8 mouse cellular contexts compared by ENCODE assay signal in genomic region chr13:102644789-102645551, GRCm38 (mm10). TPM values are rescaled to one million over a fixed set of nuclear protein-coding genes. Genes with fewer than 3 reads are reported as not detected.
DNase-seq lines count a peak whose midpoint lies in the region; ATAC-seq and TF ChIP-seq lines count a peak whose summit lies in the region.

No protein-coding gene starts in this region.

- peaks cover 0 to 17% of the 10 kb centered on the region in 2 experiments; a peak in 2 of 4 replicates for H3K4me1 ChIP-seq in CH12.LX (ENCODE audit: control insufficient read depth in 1 of 2, insufficient read depth in 2 of 2)
- no peaks in the 10 kb centered on the region; the same call in 1 of the 2 replicates for H3K4me1 ChIP-seq in forebrain, embryonic 12.5 days
- H3K4me1 ChIP-seq in heart, postnatal 0 days (ENCODE audit: control insufficient read depth, insufficient read depth) = peaks cover 10% of the 10 kb centered on the region
- peaks cover 7% of the 10 kb centered on the region for H3K4me1 ChIP-seq in liver, adult 2 months (ENCODE audit: control insufficient read depth, insufficient read depth, low read length)
- H3K4me1 ChIP-seq in stomach, embryonic 16.5 days (ENCODE audit: control insufficient read depth, insufficient read depth, low read length) = peaks cover 15% of the 10 kb centered on the region

- dilution Hi-C loops in CH12.LX (cut with MboI; ENCODE audit: extremely low pct_ligation_motif_present, extremely low pct_unique_long_range_greater_than_20kb, low sequenced_read_pairs) = no loop called here

- TF ChIP-seq EP300 in CH12.LX (IDR thresholded peaks at IDR 0.05; ENCODE audit: low read length) = no peak
- no peak for TF ChIP-seq EP300 in heart, postnatal 0 days (IDR thresholded peaks at IDR 0.05; ENCODE audit: low read depth)

- H3K27me3 ChIP-seq in CH12.LX (replicated peaks) (no peaks in the 10 kb centered on the region), myocyte (ENCODE audit: control insufficient read depth, insufficient read depth, insufficient read length) (no peaks in the 10 kb centered on the region)
- 0 out of 2 replicates have a peak, but pooled peaks cover 3% of the 10 kb centered on the region for H3K27me3 ChIP-seq in forebrain, embryonic 12.5 days
- no peaks in the 10 kb centered on the region for H3K27me3 ChIP-seq in heart, postnatal 0 days (ENCODE audit: control insufficient read depth, insufficient read depth, low read length)
- H3K27me3 ChIP-seq in liver, adult 2 months (ENCODE audit: control insufficient read depth, insufficient read depth, low read length) = no peaks in the 10 kb centered on the region
- no peaks in the 10 kb centered on the region for H3K27me3 ChIP-seq in stomach, embryonic 16.5 days (ENCODE audit: control insufficient read depth, insufficient read depth, low read length)

- peak; percentile 89 for ATAC-seq in forebrain, embryonic 12.5 days (ENCODE audit: low FRiP score)
- 0 out of 2 replicates have a peak, but pooled peaks have one; percentile 15 for ATAC-seq in heart, postnatal 0 days (ENCODE audit: insufficient read depth, low read depth)
- ATAC-seq in stomach, embryonic 16.5 days (ENCODE audit: insufficient read depth, low FRiP score) = peak; percentile 78; the same call in 1 of the 2 replicates

- TF ChIP-seq RAD21 in CH12.LX (IDR thresholded peaks at IDR 0.05; ENCODE audit: low read depth, low read length) = peak; percentile 91

- H3K79me2 ChIP-seq in CH12.LX (replicated peaks; ENCODE audit: control insufficient read depth, extremely low read depth, insufficient read depth, poor library complexity, severe bottlenecking) (no peaks in the 10 kb centered on the region), myocyte (ENCODE audit: control insufficient read depth, insufficient read depth) (no peaks in the 10 kb centered on the region)
- no peaks in the 10 kb centered on the region for H3K79me2 ChIP-seq in liver, adult 2 months (ENCODE audit: control insufficient read depth, insufficient read depth, low read length)

- 23% methylated on average over 17 of the region's 17 CpGs for WGBS in forebrain, embryonic 12.5 days
- 23% methylated on average over 17 of the region's 17 CpGs for WGBS in heart, postnatal 0 days
- 27% methylated on average over 17 of the region's 17 CpGs for WGBS in liver, adult 2 months
- 24% methylated on average over 17 of the region's 17 CpGs for WGBS in stomach, embryonic 16.5 days

- no peaks in the 10 kb centered on the region for H3K9me3 ChIP-seq in CH12.LX (replicated peaks; ENCODE audit: low read length)
- H3K9me3 ChIP-seq in forebrain, embryonic 12.5 days = no peaks in the 10 kb centered on the region
- H3K9me3 ChIP-seq in heart, postnatal 0 days (replicated peaks; ENCODE audit: control insufficient read depth, low read length) = no peaks in the 10 kb centered on the region
- H3K9me3 ChIP-seq in stomach, embryonic 16.5 days (replicated peaks; ENCODE audit: control insufficient read depth, low read length) = no peaks in the 10 kb centered on the region

- H3K27ac ChIP-seq in CH12.LX (ENCODE audit: insufficient read depth, low read depth) = no peak overlapping the region
- no peak overlapping the region for H3K27ac ChIP-seq in forebrain, embryonic 12.5 days
- H3K27ac ChIP-seq in heart, postnatal 0 days (ENCODE audit: low read depth) = no peak overlapping the region
- no peak overlapping the region for H3K27ac ChIP-seq in liver, adult 2 months (replicated peaks; ENCODE audit: insufficient read depth, low read depth, low read length)
- H3K27ac ChIP-seq in stomach, embryonic 16.5 days (ENCODE audit: low read length) = peak overlapping the region; percentile 29; the same call in 1 of the 2 replicates

- peak overlapping the region; percentile 72 for H3K4me2 ChIP-seq in CH12.LX (ENCODE audit: insufficient read depth, low read depth, poor library complexity, severe bottlenecking)
- peak overlapping the region; percentile 39 for H3K4me2 ChIP-seq in forebrain, embryonic 12.5 days
- peak overlapping the region; percentile 58 for H3K4me2 ChIP-seq in heart, postnatal 0 days (ENCODE audit: low read depth, low read length)
- H3K4me2 ChIP-seq in myocyte (ENCODE audit: low read depth) = peak overlapping the region; percentile 70
- H3K4me2 ChIP-seq in stomach, embryonic 16.5 days (ENCODE audit: low read depth, low read length) = peak overlapping the region; percentile 47

- H3K4me3 ChIP-seq in CH12.LX (replicated peaks in 1 of 3; ENCODE audit: low read depth in 2 of 3, low read length in 2 of 3, poor library complexity in 1 of 3) (no peak overlapping the region), myocyte (no peak overlapping the region)
- H3K4me3 ChIP-seq in forebrain, embryonic 12.5 days (replicated peaks) = no peak overlapping the region
- H3K4me3 ChIP-seq in heart, postnatal 0 days (ENCODE audit: low read depth, low read length) = peak overlapping the region; percentile 30
- H3K4me3 ChIP-seq in liver, adult 2 months (ENCODE audit: insufficient read depth, low read depth, low read length) = no peak overlapping the region
- no peak overlapping the region for H3K4me3 ChIP-seq in stomach, embryonic 16.5 days (replicated peaks; ENCODE audit: low read length)

- TF ChIP-seq CTCF in CH12.LX (conservative IDR thresholded peaks at IDR 0.05 in 1 of 2, IDR thresholded peaks at IDR 0.05 in 1 of 2; ENCODE audit: low read depth in 2 of 2, low read length in 2 of 2) = peak; percentile 40 to 82; a peak in 3 of 4 replicates
- TF ChIP-seq CTCF in heart, postnatal 0 days (IDR thresholded peaks at IDR 0.05; ENCODE audit: low read depth) = peak; percentile 80
- peak; percentile 54 for TF ChIP-seq CTCF in liver, adult 2 months (IDR thresholded peaks at IDR 0.05; ENCODE audit: low read depth, low read length)

- no peak overlapping the region for H3K9ac ChIP-seq in CH12.LX (ENCODE audit: insufficient read depth, low read depth)
- H3K9ac ChIP-seq in forebrain, embryonic 12.5 days = no peak overlapping the region
- peak overlapping the region; percentile 50 for H3K9ac ChIP-seq in heart, postnatal 0 days (replicated peaks; ENCODE audit: low read depth, low read length)
- no peak overlapping the region for H3K9ac ChIP-seq in liver, adult 2 months (ENCODE audit: low read depth, low read length)
- H3K9ac ChIP-seq in stomach, embryonic 16.5 days (ENCODE audit: low read length) = no peak overlapping the region; the same call in 1 of the 2 replicates

- DNase-seq in CH12.LX (ENCODE audit: extremely low read depth) = peak; percentile 81
- DNase-seq in c-Kit-negative CD71-positive TER-119-positive erythroid progenitor cells, embryonic 14.5 days (ENCODE audit: low read depth, low spot score) = peak; percentile 11
- peak; percentile 80 for DNase-seq in heart, postnatal 0 days (ENCODE audit: low spot score)
- DNase-seq in kidney, postnatal 14 days = peak; percentile 86
- DNase-seq in liver, adult 2 months (ENCODE audit: extremely low read depth, low read depth, low spot score) = peak; percentile 48

- no peak overlapping the region for H3ac ChIP-seq in myocyte (ENCODE audit: control insufficient read depth, insufficient read length)

- in situ Hi-C loops in CH12.LX (cut with MboI; ENCODE audit: low pct_ligation_motif_present, low pct_unique_long_range_greater_than_20kb, low sequenced_read_pairs) = loop anchor here (25.0 kb wide), 1 partner anchor 908 kb away; no protein-coding TSS in a partner anchor

- H3K36me3 ChIP-seq in CH12.LX (replicated peaks in 1 of 2; ENCODE audit: control insufficient read depth in 1 of 2, insufficient read depth in 1 of 2, low read length in 1 of 2) (no peaks in the 10 kb centered on the region), myocyte (ENCODE audit: control insufficient read depth, insufficient read depth) (no peaks in the 10 kb centered on the region)
- H3K36me3 ChIP-seq in forebrain, embryonic 12.5 days (replicated peaks) = no peaks in the 10 kb centered on the region
- no peaks in the 10 kb centered on the region for H3K36me3 ChIP-seq in heart, postnatal 0 days (replicated peaks; ENCODE audit: control insufficient read depth, insufficient read depth, low read length)
- H3K36me3 ChIP-seq in liver, adult 2 months (ENCODE audit: control insufficient read depth, insufficient read depth, low read length) = no peaks in the 10 kb centered on the region
- H3K36me3 ChIP-seq in stomach, embryonic 16.5 days (ENCODE audit: control insufficient read depth, insufficient read depth, low read length) = no peaks in the 10 kb centered on the region

- TF ChIP-seq POLR2A in CH12.LX (IDR thresholded peaks at IDR 0.05; ENCODE audit: low read depth, low read length) = no peak
- no peak for TF ChIP-seq POLR2A in liver, adult 2 months (IDR thresholded peaks at IDR 0.05; ENCODE audit: extremely low read depth, insufficient read depth, low read length)
- TF ChIP-seq POLR2A in myocyte (IDR thresholded peaks at IDR 0.05; ENCODE audit: insufficient read length, low read depth) = no peak

TF ChIP-seq in CH12.LX, 34 proteins besides CTCF, POLR2A, EP300 and RAD21:
- TF ChIP-seq ELF1 (IDR thresholded peaks at IDR 0.05; ENCODE audit: low read depth, low read length) (peak; percentile 20; the same call in 1 of the 2 replicates), ETS1 (conservative IDR thresholded peaks at IDR 0.05; ENCODE audit: low read depth, low read length) (no peak), SMC3 (IDR thresholded peaks at IDR 0.05; ENCODE audit: low read depth, low read length) (peak; percentile 82), ZMIZ1 (IDR thresholded peaks at IDR 0.05; ENCODE audit: low read depth, low read length) (no peak)

TF ChIP-seq in myocyte, 11 proteins besides CTCF, POLR2A, EP300 and RAD21 (continues in another document):
- TF ChIP-seq SRF (IDR thresholded peaks at IDR 0.05; ENCODE audit: control insufficient read depth, insufficient read length, low read depth) (no peak), E2F4 (IDR thresholded peaks at IDR 0.05; ENCODE audit: insufficient read depth) (no peak), MYOD1 (IDR thresholded peaks at IDR 0.05; ENCODE audit: control insufficient read depth in 1 of 3, insufficient read length in 2 of 3, low read depth in 2 of 3) (no peak), MYOG (IDR thresholded peaks at IDR 0.05; ENCODE audit: control insufficient read depth in 1 of 3, insufficient read depth in 1 of 3, insufficient read length in 2 of 3, low read depth in 2 of 3) (no peak), TCF12 (IDR thresholded peaks at IDR 0.05; ENCODE audit: insufficient read depth, poor library complexity, severe bottlenecking) (no peak), MAX (IDR thresholded peaks at IDR 0.05; ENCODE audit: low read depth) (no peak)

RNA-seq across cellular contexts. Expression of gene Cd180, which starts 48.4 kb away (rescaled TPM):
- total RNA-seq in CH12.LX (2012; rRNA removed) (34.2 and 41.7 TPM in 2 replicates), CH12.LX (2014; rRNA removed) (40.4 and 43.3 TPM in 2 replicates)
- polyA plus RNA-seq in CH12.LX (2012; ENCODE audit: insufficient read length, low read depth) (203 and 232 TPM in 2 replicates), myocyte (2012; fragmentation: generic; extraction: Trizol) (0.14 TPM)
- 0.50 and 0.55 TPM in 2 replicates for polyA plus RNA-seq in forebrain, embryonic 12.5 days (2016; fragmentation: Nextera tagmentation; extraction: Ambion mirVana)
- not detected in 2 replicates for total RNA-seq in heart, postnatal 0 days (2014; rRNA removed; ENCODE audit: low replicate concordance)
- polyA plus RNA-seq in heart, postnatal 0 days (2015; fragmentation: Nextera tagmentation; extraction: Ambion mirVana) = 0.14 and 0.40 TPM in 2 replicates
- 1.6 and 2.6 TPM in 2 replicates for total RNA-seq in liver, adult 2 months (2014; rRNA removed)
- polyA plus RNA-seq in liver, adult 2 months (2012; rRNA removed) = 1.1 and 2.1 TPM in 2 replicates
- polyA plus RNA-seq in stomach, embryonic 16.5 days (2015; fragmentation: Nextera tagmentation; extraction: Ambion mirVana) = 0.69 and 0.70 TPM in 2 replicates

Comparison
In these comparisons a context has a peak if more than half of its experiments do, and no peak if none do; other contexts are left out.
1. DNase-seq: peak in every context shown above with its lines; median percentile 86 in kidney, postnatal 14 days; 81 in CH12.LX; 80 in heart, postnatal 0 days; 48 in liver, adult 2 months; 11 in c-Kit-negative CD71-positive TER-119-positive erythroid progenitor cells, embryonic 14.5 days.
2. ATAC-seq: peak in every context shown above with its lines; median percentile 89 in forebrain, embryonic 12.5 days; 78 in stomach, embryonic 16.5 days; 15 in heart, postnatal 0 days.
3. RNA of gene Cd180, which starts 48.4 kb away (polyA plus RNA-seq): 203 to 232 TPM in CH12.LX; 1.1 to 2.1 TPM in liver, adult 2 months, 0.69 to 0.70 TPM in stomach, embryonic 16.5 days, 0.50 to 0.55 TPM in forebrain, embryonic 12.5 days, 0.14 TPM in myocyte (single experiment) and 0.14 to 0.40 TPM in heart, postnatal 0 days; every median in the first group is over 10 times any median in the second.
4. Peak in every context shown above with its lines, with median percentiles within 50 percentile points of each other: H3K4me2 ChIP-seq and CTCF ChIP-seq.